Mouse (Mus musculus) forebrain, embryonic 10.5 days (tissue): ENCODE results near the gene Cntnap2. TPM values are rescaled to one million over a fixed set of nuclear protein-coding genes. Genes with fewer than 3 reads are reported as not detected.

Experiments
- DNase-seq: peaks from one replicate; pipeline ENCODE4 v3.0.0-alpha.2; 2017; ENCODE audit warnings: low spot score; ENCODE audit errors: extremely low spot score
- H3K27ac ChIP-seq: fragments of 300-500 bp; sonication (generic); 2 replicates; pipeline ENCODE4 v1.5.1; 2016; ENCODE audit warnings: mild to moderate bottlenecking
- H3K27me3 ChIP-seq: fragments of 300-500 bp; sonication (generic); 2 replicates; pipeline ENCODE4 v1.6.1; 2016; ENCODE audit warnings: mild to moderate bottlenecking; ENCODE audit not compliant: poor library complexity, severe bottlenecking
- H3K36me3 ChIP-seq: fragments of 300-500 bp; sonication (generic); replicated peaks from 2 replicates; pipeline ENCODE4 v1.6.1; 2016; ENCODE audit warnings: mild to moderate bottlenecking, moderate library complexity
- H3K4me1 ChIP-seq: fragments of 300-500 bp; sonication (generic); 2 replicates; pipeline ENCODE4 v1.6.1; 2016
- H3K4me3 ChIP-seq: fragments of 300-500 bp; sonication (generic); 2 replicates; pipeline ENCODE4 v1.5.1; 2016; ENCODE audit warnings: mild to moderate bottlenecking, moderate library complexity
- H3K9me3 ChIP-seq: fragments of 300-500 bp; sonication (generic); 2 replicates; pipeline ENCODE4 v1.6.1; 2016; ENCODE audit warnings: mild to moderate bottlenecking, moderate library complexity
- WGBS: fragments of 180-500 bp; shearing (Covaris S2); methylation state at CpG from one replicate; pipeline ENCODE4 v1.1.7; 2016; 5-methylcytosine and 5-hydroxymethylcytosine counted together
- polyA plus RNA-seq: library from polyadenylated mRNA; unstranded; fragments of >200 nt; fragmentation: Nextera tagmentation; extraction: Ambion mirVana; gene quantifications from 2 replicates; pipeline ENCODE4 v1.2.1, GENCODE M21; 2016

Gene Cntnap2
- polyA plus RNA-seq, 1 experiment from 2014 or later: 89.3 TPM

- Histone ChIP-seq H3K4me3 (no peak overlapping the region), H3K36me3 (no peaks in the 10 kb centered on the region), H3K9me3 (no peaks in the 10 kb centered on the region), H3K27ac (no peak overlapping the region), H3K4me1 (no peaks in the 10 kb centered on the region), H3K27me3 (no peaks in the 10 kb centered on the region)
- no peak for DNase-seq
- WGBS: 94% methylated on average over 1 of the region's 1 CpGs
These were observed 1173.7 kb downstream of the Cntnap2 start for GRCm38 (mm10) chr6:46232889-46233288.

GRCm38 (mm10) chr6:46240349-46240748, 1181.2 kb downstream of the Cntnap2 start:
- Histone ChIP-seq H3K27me3 (no peaks in the 10 kb centered on the region), H3K9me3 (no peaks in the 10 kb centered on the region), H3K36me3 (no peaks in the 10 kb centered on the region), H3K4me1 (no peaks in the 10 kb centered on the region), H3K27ac (no peak overlapping the region), H3K4me3 (no peak overlapping the region)
- DNase-seq: no peak
- WGBS: 84% methylated on average over 2 of the region's 2 CpGs

DNA sequence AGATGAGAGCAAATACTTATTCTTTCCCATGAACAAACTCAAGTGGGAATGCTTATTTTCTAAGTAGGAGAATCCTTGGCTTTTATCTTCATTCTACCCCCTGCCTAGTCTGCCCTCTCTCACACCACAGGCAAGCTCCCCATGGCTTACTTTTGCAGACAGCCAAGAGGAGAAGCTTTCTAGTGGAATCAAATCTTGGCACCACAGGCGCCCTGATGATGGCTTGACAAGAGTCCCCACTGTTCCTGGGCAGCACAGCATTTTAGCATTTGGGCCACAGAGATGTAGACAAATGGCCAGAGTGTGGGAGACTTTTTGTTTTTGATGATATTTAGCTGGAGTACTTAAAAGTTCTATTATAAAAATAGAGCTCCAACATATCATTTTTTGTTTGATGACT, 1204.0 kb downstream of the Cntnap2 start:
- 23% methylated on average over 1 of the region's 1 CpGs for WGBS
- Histone ChIP-seq H3K27me3 (no peaks in the 10 kb centered on the region), H3K27ac (no peak overlapping the region), H3K4me1 (no peaks in the 10 kb centered on the region), H3K9me3 (no peaks in the 10 kb centered on the region), H3K4me3 (no peak overlapping the region), H3K36me3 (no peaks in the 10 kb centered on the region)
- no peak for DNase-seq

- no peak overlapping the region for H3K27ac ChIP-seq
- no peaks in the 10 kb centered on the region for H3K36me3 ChIP-seq
- DNase-seq: no peak
- no peaks in the 10 kb centered on the region for H3K27me3 ChIP-seq
- no peak overlapping the region for H3K4me3 ChIP-seq
- no peaks in the 10 kb centered on the region for H3K4me1 ChIP-seq
- no peaks in the 10 kb centered on the region for H3K9me3 ChIP-seq
- 85% methylated on average over 5 of the region's 5 CpGs for WGBS
These were observed 1287.8 kb downstream of the Cntnap2 start for GRCm38 (mm10) chr6:46346946-46347345.

DNA sequence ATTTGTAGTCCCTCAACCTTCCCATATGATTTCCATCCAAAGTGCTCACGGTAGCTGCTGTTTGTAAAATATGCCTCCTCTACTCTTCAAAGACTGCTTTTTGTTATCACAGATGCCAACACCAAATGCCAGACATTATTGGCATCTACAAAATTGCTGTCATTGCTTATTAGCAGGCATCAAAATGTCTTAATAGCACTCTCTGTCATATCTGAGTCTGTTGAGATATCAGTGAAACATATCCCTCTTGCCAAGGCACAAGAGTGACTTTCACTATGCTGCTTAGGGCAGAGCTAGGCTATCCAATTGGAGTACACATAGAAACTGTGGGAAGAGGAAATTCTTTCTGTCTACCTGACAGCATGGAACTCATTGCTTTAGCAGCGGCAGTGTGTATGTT, 1301.9 kb downstream of the Cntnap2 start:
- no peak for DNase-seq
- Histone ChIP-seq H3K36me3 (no peaks in the 10 kb centered on the region), H3K9me3 (no peaks in the 10 kb centered on the region), H3K27ac (no peak overlapping the region), H3K27me3 (no peaks in the 10 kb centered on the region), H3K4me1 (no peaks in the 10 kb centered on the region), H3K4me3 (no peak overlapping the region)
- WGBS: 91% methylated on average over 2 of the region's 2 CpGs

DNA sequence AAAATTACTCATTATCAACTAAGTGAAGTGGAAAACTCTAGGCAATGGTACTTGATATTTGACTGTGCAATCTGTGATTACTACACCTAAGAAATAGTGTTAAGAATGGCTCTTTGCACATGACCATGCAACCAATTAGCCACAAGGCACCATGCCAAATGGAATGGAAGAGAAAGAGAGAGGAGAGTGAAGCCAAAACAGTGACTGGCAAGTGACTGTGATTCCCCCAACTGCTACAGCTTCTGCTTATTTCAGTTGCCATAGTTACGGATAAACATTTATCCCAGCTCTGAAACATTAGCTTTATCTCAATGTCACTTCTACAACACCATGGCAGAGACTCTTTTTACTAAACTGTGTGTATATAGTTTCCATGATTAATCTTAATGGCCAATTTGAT, 1303.0 kb downstream of the Cntnap2 start:
- 92% methylated on average over 1 of the region's 1 CpGs for WGBS
- no peak overlapping the region for H3K27ac ChIP-seq

GRCm38 (mm10) chr6:46398725-46399589, 1339.8 kb downstream of the Cntnap2 start:
- H3K4me3 ChIP-seq: no peak overlapping the region
- WGBS: 83% methylated on average over 2 of the region's 2 CpGs
- no peaks in the 10 kb centered on the region for H3K27me3 ChIP-seq
- H3K9me3 ChIP-seq: no peaks in the 10 kb centered on the region
- no peak for DNase-seq
- no peaks in the 10 kb centered on the region for H3K4me1 ChIP-seq
- H3K36me3 ChIP-seq: no peaks in the 10 kb centered on the region
- no peak overlapping the region for H3K27ac ChIP-seq

More for the DNA sequence above, 1303.0 kb downstream of the Cntnap2 start:
- Histone ChIP-seq H3K9me3 (no peaks in the 10 kb centered on the region), H3K27me3 (no peaks in the 10 kb centered on the region), H3K4me1 (no peaks in the 10 kb centered on the region), H3K36me3 (no peaks in the 10 kb centered on the region), H3K4me3 (no peak overlapping the region)
- no peak for DNase-seq

DNA sequence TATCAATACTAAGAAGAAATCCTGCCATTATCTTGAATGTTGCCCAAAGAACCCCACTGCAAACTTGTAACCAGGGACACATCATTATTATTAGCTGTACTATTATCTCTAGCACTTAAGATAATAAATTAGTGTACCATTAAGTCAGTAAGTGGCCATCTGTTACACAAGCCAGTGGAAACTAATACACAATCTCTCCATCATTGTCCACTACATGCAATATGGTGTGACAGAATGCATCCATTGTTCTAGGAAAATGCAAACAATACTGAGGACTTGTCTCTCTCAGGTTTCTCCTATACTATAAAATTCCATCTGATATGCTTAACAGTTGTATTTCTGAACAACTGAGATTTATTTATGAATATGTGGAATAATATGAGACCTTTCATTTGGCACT, 1355.0 kb downstream of the Cntnap2 start:
- H3K27ac ChIP-seq: no peak overlapping the region
- H3K27me3 ChIP-seq: no peaks in the 10 kb centered on the region
- no peak overlapping the region for H3K4me3 ChIP-seq
- no peaks in the 10 kb centered on the region for H3K9me3 ChIP-seq
- H3K36me3 ChIP-seq: no peaks in the 10 kb centered on the region
- no peak for DNase-seq
- no peaks in the 10 kb centered on the region for H3K4me1 ChIP-seq

DNA sequence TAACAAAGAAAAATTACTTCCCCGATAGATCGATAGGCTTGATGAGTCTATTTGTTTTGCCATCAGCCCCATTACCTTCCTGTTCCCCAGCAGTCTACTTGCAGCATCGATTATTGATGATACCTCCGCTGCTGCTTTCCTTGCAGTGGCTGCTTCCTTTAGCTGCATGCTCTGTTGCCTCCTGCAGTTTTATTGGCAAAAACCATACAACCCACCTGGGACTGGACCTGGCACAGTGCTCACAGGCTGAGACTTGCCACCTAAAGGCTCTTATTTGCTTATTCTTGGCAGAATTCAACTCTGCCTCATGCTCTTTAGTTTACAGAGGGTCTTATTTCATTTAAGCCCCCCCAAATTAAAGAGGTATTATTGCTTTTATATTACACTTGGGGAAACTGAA, 1355.4 kb downstream of the Cntnap2 start:
- Histone ChIP-seq H3K27ac (no peak overlapping the region), H3K9me3 (no peaks in the 10 kb centered on the region), H3K4me3 (no peak overlapping the region), H3K27me3 (no peaks in the 10 kb centered on the region), H3K4me1 (no peaks in the 10 kb centered on the region), H3K36me3 (no peaks in the 10 kb centered on the region)
- WGBS: 95% methylated on average over 4 of the region's 4 CpGs
- DNase-seq: no peak

DNA sequence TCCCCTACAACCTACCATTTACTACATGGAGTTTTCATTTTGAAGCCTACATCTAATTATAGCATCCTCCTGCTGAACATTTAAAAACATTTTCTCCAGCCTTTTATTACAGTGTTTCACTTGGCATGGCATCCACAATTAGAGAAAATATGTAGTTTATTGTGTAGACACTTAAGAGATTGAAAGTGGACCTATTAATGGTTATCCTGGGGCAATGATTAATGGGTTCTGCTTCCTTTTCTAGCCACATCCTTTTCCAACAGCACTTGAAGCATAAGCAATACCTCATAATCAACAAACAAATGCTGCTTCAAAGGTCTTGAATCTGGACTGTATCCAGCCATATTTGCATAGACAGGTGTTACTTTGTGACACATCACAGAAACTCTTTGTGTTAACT, 1360.7 kb downstream of the Cntnap2 start:
- no peaks in the 10 kb centered on the region for H3K4me1 ChIP-seq
- H3K27ac ChIP-seq: no peak overlapping the region
- H3K36me3 ChIP-seq: no peaks in the 10 kb centered on the region
- H3K9me3 ChIP-seq: no peaks in the 10 kb centered on the region
- H3K4me3 ChIP-seq: no peak overlapping the region
- no peaks in the 10 kb centered on the region for H3K27me3 ChIP-seq
- DNase-seq: no peak

DNA sequence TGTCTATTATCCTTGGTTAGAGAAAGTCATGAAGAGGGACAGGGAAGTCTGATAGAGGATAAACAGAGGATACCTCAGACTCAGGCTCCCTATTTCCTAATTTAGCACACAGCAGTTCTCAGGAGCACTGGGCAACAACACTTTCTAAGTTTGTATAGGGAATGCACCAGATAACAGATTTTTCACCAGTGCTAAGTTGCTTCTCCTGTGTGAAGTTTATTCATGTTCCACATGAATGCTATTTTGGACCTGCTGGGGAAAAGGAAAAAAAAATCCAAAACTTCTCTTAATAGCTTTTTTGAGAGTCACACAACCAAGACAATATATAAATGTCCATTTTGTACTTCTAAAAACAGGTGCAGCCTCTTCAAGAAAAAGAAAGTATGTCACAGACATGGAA, 1361.2 kb downstream of the Cntnap2 start:
- Histone ChIP-seq H3K4me1 (no peaks in the 10 kb centered on the region), H3K27me3 (no peaks in the 10 kb centered on the region), H3K36me3 (no peaks in the 10 kb centered on the region), H3K27ac (no peak overlapping the region), H3K9me3 (no peaks in the 10 kb centered on the region), H3K4me3 (no peak overlapping the region)
- DNase-seq: no peak

- no peaks in the 10 kb centered on the region for H3K27me3 ChIP-seq
- H3K9me3 ChIP-seq: no peaks in the 10 kb centered on the region
- H3K4me3 ChIP-seq: no peak overlapping the region
- H3K36me3 ChIP-seq: no peaks in the 10 kb centered on the region
- 65% methylated on average over 5 of the region's 5 CpGs for WGBS
- no peaks in the 10 kb centered on the region for H3K4me1 ChIP-seq
- H3K27ac ChIP-seq: no peak overlapping the region
- no peak for DNase-seq
These were observed 1369.1 kb downstream of the Cntnap2 start for GRCm38 (mm10) chr6:46428231-46428630.

GRCm38 (mm10) chr6:46450917-46451638, 1391.9 kb downstream of the Cntnap2 start:
- Histone ChIP-seq H3K9me3 (no peaks in the 10 kb centered on the region), H3K4me1 (no peaks in the 10 kb centered on the region), H3K4me3 (no peak overlapping the region), H3K36me3 (no peaks in the 10 kb centered on the region), H3K27ac (no peak overlapping the region), H3K27me3 (no peaks in the 10 kb centered on the region)
- 88% methylated on average over 2 of the region's 2 CpGs for WGBS
- no peak for DNase-seq
